Mouse (Mus musculus): Measurements from ENCODE around the gene Hist2h3b.

Hist2h3b gene

DNA sequence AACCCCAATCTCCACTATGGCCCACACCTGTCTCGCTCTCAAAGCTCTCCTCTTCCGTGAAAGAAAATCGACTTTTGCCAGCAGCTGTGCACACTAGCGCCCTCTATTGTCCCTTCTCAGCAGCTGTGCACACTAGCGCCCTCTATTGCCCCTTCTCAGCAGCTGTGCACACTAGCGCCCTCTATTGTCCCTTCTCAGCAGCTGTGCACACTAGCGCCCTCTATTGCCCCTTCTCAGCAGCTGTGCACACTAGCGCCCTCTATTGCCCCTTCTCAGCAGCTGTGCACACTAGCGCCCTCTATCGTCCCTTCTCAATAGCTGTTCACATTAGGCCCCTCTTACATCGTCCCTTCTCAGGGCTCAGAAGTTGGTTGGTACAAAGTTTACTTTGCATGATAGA lies 18.9 kb downstream of the Hist2h3b start:
- in situ Hi-C loops (cut with MboI; ENCODE audit: unreplicated experiment in 2 of 2), result loop anchor here (25.0 kb wide), 1 partner anchor 350 kb away; the partner anchor contains the start of genes Gm42957 (in 2 of the 2), Itga10 (in 2 of the 2), Pex11b (in 2 of the 2) and Rbm8a (in 2 of the 2)

DNA sequence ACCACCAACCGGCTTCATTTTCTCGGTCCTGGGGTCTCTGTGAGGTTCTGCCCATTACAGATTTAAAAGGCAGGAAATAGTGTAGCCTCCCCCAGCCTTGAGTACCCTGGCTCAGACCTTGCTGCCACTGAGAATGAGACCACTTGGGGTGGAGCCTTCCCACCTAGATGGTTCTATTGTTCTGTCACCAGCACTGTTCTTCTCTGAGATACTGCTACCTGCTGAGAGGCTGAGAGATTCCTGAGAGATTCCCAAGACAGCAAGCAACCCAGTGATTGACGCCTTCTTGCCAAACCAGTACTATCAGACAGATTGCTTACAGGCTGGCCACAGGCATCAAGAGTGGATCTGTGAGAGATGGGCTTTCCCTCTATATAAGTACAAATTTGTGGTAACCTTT lies 20.7 kb downstream of the Hist2h3b start:
- in situ Hi-C loops (cut with MboI; ENCODE audit: unreplicated experiment in 2 of 2), result loop anchor here (25.0 kb wide), 1 partner anchor 348 kb away; the partner anchor contains the start of genes Gm42957 (in 2 of the 2), Itga10 (in 2 of the 2), Pex11b (in 2 of the 2) and Rbm8a (in 2 of the 2)

DNA sequence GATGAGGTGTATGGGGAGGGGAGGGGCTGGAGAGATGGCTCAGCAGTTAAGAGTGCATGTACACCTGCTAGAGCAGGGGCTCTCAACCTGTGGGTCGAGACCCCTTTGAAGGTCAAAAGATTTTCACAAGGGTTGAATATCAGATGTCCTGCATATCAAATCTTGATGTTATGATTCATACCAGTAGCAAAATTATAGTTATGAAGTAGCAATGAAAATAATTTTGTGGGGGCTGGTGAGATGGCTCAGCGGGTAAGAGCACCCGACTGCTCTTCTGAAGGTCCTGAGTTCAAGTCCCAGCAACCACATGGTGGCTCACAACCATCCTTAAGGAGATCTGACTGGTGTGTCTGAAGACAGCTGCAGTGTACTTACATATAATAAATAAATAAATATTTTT lies 22.3 kb downstream of the Hist2h3b start:
- in situ Hi-C loops (cut with MboI; ENCODE audit: unreplicated experiment in 2 of 2), result loop anchor here (25.0 kb wide), 1 partner anchor 347 kb away; the partner anchor contains the start of genes Gm42957 (in 2 of the 2), Itga10 (in 2 of the 2), Pex11b (in 2 of the 2) and Rbm8a (in 2 of the 2)

DNA sequence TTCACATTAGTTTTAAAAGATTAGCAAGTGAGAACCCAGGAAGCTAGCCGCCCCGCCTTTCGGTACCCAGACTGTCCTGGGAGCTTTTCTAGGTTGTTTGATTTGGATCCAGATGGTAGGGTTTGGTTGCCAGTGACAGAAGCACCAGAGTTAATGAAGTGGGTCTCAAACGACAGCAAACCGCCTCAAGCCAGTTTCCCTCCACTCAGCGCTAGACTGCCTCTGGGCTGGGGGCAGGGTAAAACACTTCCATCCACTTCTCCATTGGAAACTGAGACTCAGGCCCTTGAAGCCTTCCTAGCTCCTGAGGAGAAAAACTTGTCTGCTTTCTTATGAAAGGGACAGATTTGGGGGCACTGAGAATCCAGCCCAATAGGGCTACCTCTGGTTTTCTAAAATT lies 24.2 kb downstream of the Hist2h3b start:
- in situ Hi-C loops (cut with MboI; ENCODE audit: unreplicated experiment in 2 of 2), result loop anchor here (25.0 kb wide), 1 partner anchor 345 kb away; the partner anchor contains the start of genes Gm42957 (in 2 of the 2), Itga10 (in 2 of the 2), Pex11b (in 2 of the 2) and Rbm8a (in 2 of the 2)

DNA sequence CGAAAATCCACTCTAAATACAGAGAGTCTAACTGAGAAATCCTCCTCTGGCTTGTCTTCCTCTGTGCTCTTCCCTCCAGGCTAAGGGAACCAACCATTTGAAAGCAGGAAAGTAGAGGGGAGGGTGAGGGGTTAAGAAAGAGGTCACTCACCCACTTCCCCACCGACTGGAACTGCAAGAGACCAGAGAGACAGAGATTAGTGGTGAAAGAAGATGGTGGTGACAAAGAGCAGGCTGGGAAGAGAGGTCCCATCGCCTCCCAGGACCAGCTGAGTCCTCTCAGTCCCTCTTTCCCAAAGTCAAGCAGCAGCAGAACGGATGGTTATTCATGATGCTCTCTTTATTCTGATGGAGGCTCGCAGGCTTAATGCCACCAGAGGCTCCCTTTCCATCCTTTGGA lies 24.9 kb downstream of the Hist2h3b start:
- in situ Hi-C loops (cut with MboI; ENCODE audit: unreplicated experiment in 2 of 2), result loop anchor here (25.0 kb wide), 1 partner anchor 344 kb away; the partner anchor contains the start of genes Gm42957 (in 2 of the 2), Itga10 (in 2 of the 2), Pex11b (in 2 of the 2) and Rbm8a (in 2 of the 2)

DNA sequence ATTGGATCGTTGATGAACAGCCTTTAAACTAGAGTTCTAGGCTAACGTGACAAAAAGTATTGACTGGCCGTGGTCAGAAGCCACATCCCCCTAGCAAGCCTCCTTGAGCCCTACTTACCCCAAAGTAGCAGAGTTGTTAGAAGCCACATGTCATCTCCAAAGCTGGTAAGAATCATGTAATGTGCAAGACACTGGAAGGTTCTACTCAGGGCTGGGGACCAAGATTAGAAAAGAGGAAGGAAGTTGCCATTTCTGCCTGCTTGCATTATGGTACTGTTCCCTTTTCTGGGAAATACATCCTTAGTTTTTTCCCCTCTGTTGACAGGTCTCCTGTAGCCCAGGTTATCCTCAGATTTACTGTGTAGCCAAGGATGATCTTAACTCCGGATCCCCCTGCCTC lies 25.3 kb downstream of the Hist2h3b start, which contains the start of gene Fcgr1:
TSS of gene Fcgr1 (minus strand) at position 183 of the 400 bp plus-strand sequence.
- in situ Hi-C loops (cut with MboI; ENCODE audit: unreplicated experiment in 2 of 2), result loop anchor here (25.0 kb wide), 1 partner anchor 344 kb away; the partner anchor contains the start of genes Gm42957 (in 2 of the 2), Itga10 (in 2 of the 2), Pex11b (in 2 of the 2) and Rbm8a (in 2 of the 2)

DNA sequence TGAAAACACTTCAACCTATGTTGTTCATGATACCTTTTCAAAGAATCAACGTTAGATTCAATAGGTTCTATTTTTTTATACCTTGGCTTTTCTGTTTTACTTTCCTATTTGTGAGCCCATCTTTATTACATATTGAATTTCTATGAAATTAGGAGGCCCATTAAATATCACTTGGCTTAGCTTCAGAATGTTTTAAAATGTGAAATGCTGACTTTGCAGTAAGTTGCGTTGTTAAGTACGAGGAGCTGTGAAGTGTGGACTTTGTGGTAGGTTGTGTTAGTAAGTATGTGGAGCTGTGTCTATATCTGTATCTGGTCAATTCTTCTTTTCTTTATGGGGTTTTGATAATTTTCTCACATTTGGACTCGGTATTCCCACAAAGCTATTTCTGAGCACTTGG lies 29.9 kb downstream of the Hist2h3b start:
- in situ Hi-C loops (cut with MboI; ENCODE audit: unreplicated experiment in 2 of 2), result loop anchor here (25.0 kb wide), 1 partner anchor 339 kb away; the partner anchor contains the start of genes Gm42957 (in 2 of the 2), Itga10 (in 2 of the 2), Pex11b (in 2 of the 2) and Rbm8a (in 2 of the 2)

DNA sequence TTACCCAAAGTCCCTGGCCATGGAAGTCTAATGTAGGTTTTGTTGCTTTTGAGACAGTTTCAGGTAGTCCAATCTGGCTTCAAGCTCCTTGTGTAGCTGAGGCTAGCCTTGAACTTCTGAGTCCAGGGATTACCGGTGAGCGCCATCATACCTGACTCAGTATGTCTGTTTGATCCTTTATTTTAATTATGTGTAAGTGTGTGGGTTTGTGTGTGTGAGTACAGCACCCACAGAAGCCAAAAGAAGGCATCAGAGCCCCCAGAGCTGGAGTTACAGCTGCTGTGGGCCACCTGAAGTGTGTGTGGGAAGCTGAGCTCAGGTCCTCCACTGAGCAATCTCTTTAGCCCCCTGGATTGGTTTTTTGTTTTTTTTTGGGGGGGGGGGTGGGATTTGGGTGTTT lies 31.1 kb downstream of the Hist2h3b start:
- in situ Hi-C loops (cut with MboI; ENCODE audit: unreplicated experiment in 2 of 2), result loop anchor here (25.0 kb wide), 1 partner anchor 338 kb away; the partner anchor contains the start of genes Gm42957 (in 2 of the 2), Itga10 (in 2 of the 2), Pex11b (in 2 of the 2) and Rbm8a (in 2 of the 2)

DNA sequence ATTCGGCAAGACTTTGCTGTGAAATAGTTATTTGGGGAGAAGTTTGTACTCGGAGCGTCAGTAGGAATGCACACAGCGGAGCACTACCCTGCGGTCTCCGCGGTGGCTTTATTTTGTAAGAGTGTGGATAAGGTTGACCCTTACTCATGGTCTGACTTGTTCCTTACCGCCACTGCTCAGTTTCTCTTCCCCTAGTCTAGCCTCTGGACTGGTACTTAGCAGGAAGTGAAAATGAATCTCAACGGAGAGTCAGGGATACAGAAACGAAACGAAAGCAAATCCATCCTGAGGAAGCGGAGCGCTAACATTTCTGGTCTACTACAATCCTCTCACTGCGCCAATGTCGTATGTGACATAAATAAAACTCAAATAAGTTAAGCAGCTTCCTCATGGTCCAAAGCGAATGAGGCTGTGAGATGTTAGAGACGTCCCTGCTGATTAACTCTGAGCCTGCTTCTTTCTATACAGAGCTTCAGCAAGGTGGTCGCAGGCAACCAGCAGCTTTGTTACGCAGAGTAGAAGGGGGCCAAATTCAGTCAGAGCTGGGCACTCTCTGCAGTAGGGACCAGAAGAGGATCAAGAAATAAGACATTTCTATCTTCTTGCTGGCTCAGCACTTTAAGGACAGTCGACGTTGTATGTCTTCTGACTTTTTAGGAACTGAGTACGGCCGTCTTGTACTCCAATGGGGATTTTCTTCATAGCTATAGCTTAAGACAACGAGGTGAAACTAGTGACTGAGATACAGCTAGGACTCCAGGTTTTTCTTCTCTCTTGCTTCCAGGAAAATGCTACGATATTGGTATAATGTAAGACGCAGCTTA lies 32.5 kb downstream of the Hist2h3b start:
- in situ Hi-C loops (cut with MboI; ENCODE audit: unreplicated experiment in 2 of 2), result loop anchor here in 1 of 2 experiments (10.0 kb wide), 1 partner anchor 234 kb away; no protein-coding TSS in a partner anchor

DNA sequence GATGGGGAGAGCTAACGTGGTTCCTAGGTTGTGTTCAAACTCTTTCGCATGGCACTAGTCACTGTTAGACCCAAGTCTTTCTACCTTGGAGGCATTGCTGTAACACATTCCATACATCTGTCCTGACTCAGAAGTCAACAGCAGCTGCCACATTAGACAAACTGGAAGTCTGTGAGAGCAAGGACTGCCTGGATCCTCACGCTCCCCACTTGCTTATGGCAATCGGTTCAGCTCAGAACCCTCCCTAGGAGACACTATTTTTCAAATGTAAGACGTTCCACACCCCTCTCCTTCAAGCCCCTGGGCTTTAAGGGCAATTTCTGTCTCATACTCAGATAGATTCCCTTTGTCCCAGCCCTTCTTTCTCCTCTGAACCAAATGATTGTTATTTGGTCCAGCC lies 33.6 kb downstream of the Hist2h3b start:
- in situ Hi-C loops (cut with MboI; ENCODE audit: unreplicated experiment in 2 of 2), result loop anchor here in 1 of 2 experiments (10.0 kb wide), 1 partner anchor 233 kb away; no protein-coding TSS in a partner anchor

DNA sequence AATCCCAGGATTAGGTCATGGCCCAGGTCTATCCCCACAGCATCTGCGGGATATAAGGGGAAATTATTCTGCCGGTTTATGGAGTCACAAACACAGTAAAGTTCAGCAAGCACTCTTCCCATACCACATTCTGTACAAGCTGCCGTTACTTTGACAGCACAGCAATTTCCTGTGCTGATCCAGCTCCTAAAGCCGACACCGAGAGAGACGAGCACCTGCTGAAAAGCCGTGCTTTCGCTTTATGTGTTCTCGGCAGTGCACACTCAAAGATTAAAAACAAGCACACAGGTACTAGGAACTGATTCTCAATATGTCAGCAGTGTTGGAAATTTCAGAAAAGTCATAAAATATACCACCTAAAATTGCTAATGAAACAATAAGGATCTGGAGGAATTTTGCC lies 38.1 kb downstream of the Hist2h3b start:
- in situ Hi-C loops (cut with MboI; ENCODE audit: unreplicated experiment in 2 of 2), result loop anchor here in 1 of 2 experiments (10.0 kb wide), 1 partner anchor 228 kb away; no protein-coding TSS in a partner anchor

DNA sequence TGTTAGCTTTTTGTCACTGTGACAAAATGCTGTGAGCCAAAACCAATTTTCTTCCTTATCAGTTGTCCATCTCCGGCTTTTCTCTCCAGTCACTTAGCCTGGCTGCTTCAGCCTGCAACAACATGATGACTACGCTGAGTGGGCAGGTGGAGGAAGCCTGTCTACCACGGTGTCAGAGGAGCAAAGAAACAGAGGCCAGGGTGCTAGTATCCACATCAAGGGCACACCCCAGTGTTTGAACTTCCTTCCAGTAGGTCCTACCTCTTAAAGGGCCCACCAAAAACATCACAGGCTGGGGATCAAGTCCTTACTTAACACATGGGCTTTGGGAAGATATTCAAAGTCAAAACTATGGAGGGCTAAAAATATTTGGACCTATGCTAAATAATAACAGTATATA lies 41.0 kb downstream of the Hist2h3b start:
- in situ Hi-C loops (cut with MboI; ENCODE audit: unreplicated experiment in 2 of 2), result loop anchor here in 1 of 2 experiments (10.0 kb wide), 1 partner anchor 225 kb away; no protein-coding TSS in a partner anchor

DNA sequence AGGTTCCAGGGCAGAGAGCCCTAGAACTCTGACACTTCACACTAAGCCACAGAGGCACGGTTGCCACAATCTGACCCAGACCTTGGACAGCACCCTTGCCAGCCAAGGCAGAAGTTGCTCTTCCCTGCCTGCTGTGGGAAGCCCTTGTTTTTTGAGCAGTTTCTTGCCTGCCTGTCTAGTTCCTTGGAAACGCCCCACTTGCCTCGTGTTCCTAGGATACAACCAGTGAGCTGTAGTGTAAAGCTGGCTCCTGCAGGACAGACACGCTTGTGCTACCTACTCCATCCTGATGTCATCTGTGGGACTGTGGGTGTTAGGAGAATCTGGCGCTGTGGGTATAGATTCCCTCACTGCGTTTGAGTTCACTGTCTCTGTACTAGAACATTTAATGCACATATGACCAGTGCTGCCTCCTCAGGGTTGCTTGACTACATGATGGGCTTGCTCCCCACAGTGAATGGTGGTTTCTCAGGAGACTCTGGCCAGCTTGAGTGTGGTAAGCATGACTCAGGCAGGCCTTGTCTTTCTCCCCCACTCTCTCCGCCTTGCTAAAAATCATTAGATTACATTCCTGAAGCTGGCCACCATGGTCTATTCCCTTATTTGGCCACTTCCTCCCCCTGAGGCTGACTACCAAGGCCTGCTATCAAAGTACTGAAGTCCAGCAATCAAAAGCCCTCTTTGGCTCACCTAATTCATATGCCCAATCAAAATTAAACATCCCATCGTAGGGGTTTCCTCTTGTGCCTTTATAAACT lies 44.1 kb downstream of the Hist2h3b start:
- in situ Hi-C loops (cut with MboI; ENCODE audit: unreplicated experiment in 2 of 2), result no loop called here

Measured in v-Abl transformed pro-B cells (cell line).